Mouse (Mus musculus): Measurements from ENCODE around the gene Cep57l1.

Cep57l1 gene

GRCm38 (mm10) chr10:41814305-41814853 lies 4.7 kb upstream of the Cep57l1 start:
- no peak for DNase-seq

- no peak for DNase-seq
These were observed 2.9 kb upstream of the Cep57l1 start for GRCm38 (mm10) chr10:41812566-41812965.

- DNase-seq: no peak
These were observed 1.1 kb upstream of the Cep57l1 start for GRCm38 (mm10) chr10:41810564-41811455.

- DNase-seq: peak; percentile 90
These were observed 446 bp downstream of the Cep57l1 start for GRCm38 (mm10) chr10:41809080-41809770.

- DNase-seq: no peak
These were observed 3.8 kb downstream of the Cep57l1 start for GRCm38 (mm10) chr10:41805729-41806355.

GRCm38 (mm10) chr10:41804711-41805110 lies 5.0 kb downstream of the Cep57l1 start:
- DNase-seq: no peak

- no peak for DNase-seq
These were observed 6.2 kb downstream of the Cep57l1 start for GRCm38 (mm10) chr10:41803467-41803866.

GRCm38 (mm10) chr10:41797253-41797652 lies 12.4 kb downstream of the Cep57l1 start:
- DNase-seq: no peak

GRCm38 (mm10) chr10:41792375-41792774 lies 17.3 kb downstream of the Cep57l1 start:
- no peak for DNase-seq

- DNase-seq: no peak
These were observed 42.4 kb downstream of the Cep57l1 start for GRCm38 (mm10) chr10:41767254-41767653.

GRCm38 (mm10) chr10:41766280-41766679 lies 43.4 kb downstream of the Cep57l1 start:
- no peak for DNase-seq

- DNase-seq: no peak
These were observed 44.1 kb downstream of the Cep57l1 start for GRCm38 (mm10) chr10:41765586-41765985.

- no peak for DNase-seq
These were observed 45.8 kb downstream of the Cep57l1 start for GRCm38 (mm10) chr10:41763741-41764385.

GRCm38 (mm10) chr10:41760866-41761265 lies 48.8 kb downstream of the Cep57l1 start:
- no peak for DNase-seq

GRCm38 (mm10) chr10:41758041-41758440 lies 51.6 kb downstream of the Cep57l1 start:
- DNase-seq: no peak

GRCm38 (mm10) chr10:41757226-41757625 lies 52.4 kb downstream of the Cep57l1 start:
- DNase-seq: no peak

GRCm38 (mm10) chr10:41751867-41752480 lies 57.7 kb downstream of the Cep57l1 start:
- DNase-seq: no peak

GRCm38 (mm10) chr10:41749306-41749705 lies 60.4 kb downstream of the Cep57l1 start:
- DNase-seq: no peak

- DNase-seq: no peak
These were observed 63.1 kb downstream of the Cep57l1 start for GRCm38 (mm10) chr10:41746554-41746953.

GRCm38 (mm10) chr10:41744006-41744405 lies 65.7 kb downstream of the Cep57l1 start:
- no peak for DNase-seq

- no peak for DNase-seq
These were observed 69.5 kb downstream of the Cep57l1 start for GRCm38 (mm10) chr10:41740221-41740620.

GRCm38 (mm10) chr10:41737245-41737644 lies 72.4 kb downstream of the Cep57l1 start:
- DNase-seq: no peak

All from liver (tissue).